Mouse (Mus musculus): ENCODE data around the gene Apoe. TPM values are rescaled to one million over a fixed set of nuclear protein-coding genes. Genes with fewer than 3 reads are reported as not detected.
A peak's percentile ranks its signal among the peaks of the same experiment; 100 is the strongest.

Apoe gene
- total and polyA plus RNA-seq, 2 experiments from 2014 or later: 2,139 to 2,613 TPM

- Histone ChIP-seq H3K4me3 (ENCODE audit: low read depth, low read length) (no peak overlapping the region), H3K27me3 (ENCODE audit: insufficient read depth, low read length) (no peaks in the 10 kb centered on the region), H3K9ac (replicated peaks; ENCODE audit: low read length, poor library complexity, severe bottlenecking) (no peak overlapping the region), H3K27ac (ENCODE audit: low read depth, low read length) (no peak overlapping the region), H3K9me3 (ENCODE audit: low read length) (0 out of 2 replicates have a peak, but pooled peaks cover 3% of the 10 kb centered on the region), H3K4me1 (ENCODE audit: insufficient read depth, low read length) (no peaks in the 10 kb centered on the region; the same call in 1 of the 2 replicates), H3K4me2 (ENCODE audit: low read depth, low read length, poor library complexity, severe bottlenecking) (no peak overlapping the region), H3K36me3 (ENCODE audit: insufficient read depth, low read length) (no peaks in the 10 kb centered on the region)
- no peak for TF ChIP-seq CTCF (IDR thresholded peaks at IDR 0.05)
- WGBS: 97% methylated on average over 4 of the region's 4 CpGs
- ATAC-seq (ENCODE audit: low FRiP score): no peak
- no peak for DNase-seq (ENCODE audit: low spot score)
Measured at GRCm38 (mm10) chr7:19717346-19717745, 18.4 kb upstream of the Apoe start.

- Histone ChIP-seq H3K27me3 (ENCODE audit: insufficient read depth, low read length) (no peaks in the 10 kb centered on the region), H3K9ac (replicated peaks; ENCODE audit: low read length, poor library complexity, severe bottlenecking) (peak overlapping the region; percentile 54; the same call in 1 of the 2 replicates), H3K9me3 (ENCODE audit: low read length) (0 out of 2 replicates have a peak, but pooled peaks cover 3% of the 10 kb centered on the region), H3K4me2 (ENCODE audit: low read depth, low read length, poor library complexity, severe bottlenecking) (peak overlapping the region; percentile 46; the same call in 1 of the 2 replicates), H3K36me3 (ENCODE audit: insufficient read depth, low read length) (peaks cover 5% of the 10 kb centered on the region; the same call in 1 of the 2 replicates), H3K4me3 (ENCODE audit: low read depth, low read length) (no peak overlapping the region), H3K27ac (ENCODE audit: low read depth, low read length) (peak overlapping the region; percentile 88), H3K4me1 (ENCODE audit: insufficient read depth, low read length) (no peaks in the 10 kb centered on the region; the same call in 1 of the 2 replicates)
- WGBS: 85% methylated on average over 2 of the region's 2 CpGs
- no peak for TF ChIP-seq CTCF (IDR thresholded peaks at IDR 0.05)
- no peak for DNase-seq (ENCODE audit: low spot score)
- ATAC-seq (ENCODE audit: low FRiP score): no peak
Measured at GRCm38 (mm10) chr7:19716822-19717221, 17.8 kb upstream of the Apoe start.

- Histone ChIP-seq H3K4me1 (ENCODE audit: insufficient read depth, low read length) (no peaks in the 10 kb centered on the region; the same call in 1 of the 2 replicates), H3K36me3 (ENCODE audit: insufficient read depth, low read length) (peaks cover 10% of the 10 kb centered on the region), H3K27ac (ENCODE audit: low read depth, low read length) (peak overlapping the region; percentile 88), H3K4me2 (ENCODE audit: low read depth, low read length, poor library complexity, severe bottlenecking) (peak overlapping the region; percentile 46), H3K9me3 (ENCODE audit: low read length) (0 out of 2 replicates have a peak, but pooled peaks cover 2% of the 10 kb centered on the region), H3K9ac (replicated peaks; ENCODE audit: low read length, poor library complexity, severe bottlenecking) (peak overlapping the region; percentile 54; the same call in 1 of the 2 replicates), H3K4me3 (ENCODE audit: low read depth, low read length) (peak overlapping the region; percentile 28), H3K27me3 (ENCODE audit: insufficient read depth, low read length) (no peaks in the 10 kb centered on the region)
- 5% methylated on average over 18 of the region's 18 CpGs for WGBS
- no peak for ATAC-seq (ENCODE audit: low FRiP score)
- no peak for TF ChIP-seq CTCF (IDR thresholded peaks at IDR 0.05)
- no peak for DNase-seq (ENCODE audit: low spot score)
Measured at GRCm38 (mm10) chr7:19716055-19716682, 17.2 kb upstream of the Apoe start.

GRCm38 (mm10) chr7:19715239-19716054 is 16.5 kb upstream of the Apoe start, which contains the start of gene Tomm40:
Gene Tomm40, minus strand, starts transcription at chr7:19715438.
- H3K9me3 ChIP-seq (ENCODE audit: low read length): no peaks in the 10 kb centered on the region
- peak within 1 kb of the TSS; percentile 97 for H3K4me2 ChIP-seq (ENCODE audit: low read depth, low read length, poor library complexity, severe bottlenecking)
- H3K4me3 ChIP-seq (ENCODE audit: low read depth, low read length): peak within 1 kb of the TSS; percentile 99
- peak; percentile 98 for ATAC-seq (ENCODE audit: low FRiP score)
- peak within 1 kb of the TSS; percentile 92 for H3K9ac ChIP-seq (replicated peaks; ENCODE audit: low read length, poor library complexity, severe bottlenecking)
- peaks cover 13% of the 10 kb centered on the region for H3K36me3 ChIP-seq (ENCODE audit: insufficient read depth, low read length)
- no peak for TF ChIP-seq CTCF (IDR thresholded peaks at IDR 0.05)
- no peaks in the 10 kb centered on the region for H3K27me3 ChIP-seq (ENCODE audit: insufficient read depth, low read length)
- peak; percentile 100 for DNase-seq (ENCODE audit: low spot score)
- WGBS: under 1% methylated on average over 58 of the region's 59 CpGs
- H3K4me1 ChIP-seq (ENCODE audit: insufficient read depth, low read length): no peaks in the 10 kb centered on the region; the same call in 1 of the 2 replicates
- peak within 1 kb of the TSS; percentile 88 for H3K27ac ChIP-seq (ENCODE audit: low read depth, low read length)

- no peaks in the 10 kb centered on the region; the same call in 1 of the 2 replicates for H3K4me1 ChIP-seq (ENCODE audit: insufficient read depth, low read length)
- under 1% methylated on average over 37 of the region's 39 CpGs for WGBS
- H3K36me3 ChIP-seq (ENCODE audit: insufficient read depth, low read length): peaks cover 14% of the 10 kb centered on the region
- H3K27me3 ChIP-seq (ENCODE audit: insufficient read depth, low read length): no peaks in the 10 kb centered on the region
- TF ChIP-seq CTCF (IDR thresholded peaks at IDR 0.05): no peak
- peak overlapping the region; percentile 99 for H3K4me3 ChIP-seq (ENCODE audit: low read depth, low read length)
- no peaks in the 10 kb centered on the region for H3K9me3 ChIP-seq (ENCODE audit: low read length)
- H3K27ac ChIP-seq (ENCODE audit: low read depth, low read length): peak overlapping the region; percentile 80
- peak overlapping the region; percentile 92 for H3K9ac ChIP-seq (replicated peaks; ENCODE audit: low read length, poor library complexity, severe bottlenecking)
- ATAC-seq (ENCODE audit: low FRiP score) (no peak), DNase-seq (ENCODE audit: low spot score) (peak; percentile 6)
- H3K4me2 ChIP-seq (ENCODE audit: low read depth, low read length, poor library complexity, severe bottlenecking): peak overlapping the region; percentile 97
Measured at GRCm38 (mm10) chr7:19714836-19715235, 15.8 kb upstream of the Apoe start.

Measured in midbrain, postnatal 0 days (tissue).